Mouse (Mus musculus) ovary, adult 18-20 months (tissue): ENCODE results near the gene Sirpb1b.
"Not testable (repeated sequence)": the region's sequence is repeated elsewhere in the genome, so short reads cannot be mapped to it uniquely, and the experiment has no call there.

Source experiments
- DNase-seq: peaks from one replicate; pipeline ENCODE4 v3.0.0; 2022; ENCODE audit warnings: low spot score, mixed read lengths

Gene Sirpb1b

DNA sequence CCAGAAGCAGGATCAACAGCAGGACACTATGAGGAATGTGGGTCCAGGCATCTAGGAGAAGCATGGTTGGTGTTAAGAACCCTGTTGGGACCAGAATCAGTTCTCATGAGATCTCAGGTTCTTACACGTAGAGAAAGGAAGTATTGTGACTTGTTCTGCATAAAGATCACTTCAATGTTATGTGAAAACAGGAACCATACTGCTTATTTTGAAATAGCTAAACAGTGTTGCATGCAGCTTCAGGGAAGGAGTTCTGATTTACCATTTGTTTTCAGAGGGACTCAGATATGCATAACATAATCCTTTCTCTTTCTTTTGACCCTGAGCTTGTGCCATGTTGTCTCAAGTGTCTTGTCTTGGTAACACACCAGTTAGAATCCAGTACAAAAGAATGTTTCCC, at the start of gene Sirpb1b:
Gene Sirpb1b (minus strand): TSS at position 179 of the 400 bp plus-strand sequence.
- DNase-seq = not testable (repeated sequence)

DNA sequence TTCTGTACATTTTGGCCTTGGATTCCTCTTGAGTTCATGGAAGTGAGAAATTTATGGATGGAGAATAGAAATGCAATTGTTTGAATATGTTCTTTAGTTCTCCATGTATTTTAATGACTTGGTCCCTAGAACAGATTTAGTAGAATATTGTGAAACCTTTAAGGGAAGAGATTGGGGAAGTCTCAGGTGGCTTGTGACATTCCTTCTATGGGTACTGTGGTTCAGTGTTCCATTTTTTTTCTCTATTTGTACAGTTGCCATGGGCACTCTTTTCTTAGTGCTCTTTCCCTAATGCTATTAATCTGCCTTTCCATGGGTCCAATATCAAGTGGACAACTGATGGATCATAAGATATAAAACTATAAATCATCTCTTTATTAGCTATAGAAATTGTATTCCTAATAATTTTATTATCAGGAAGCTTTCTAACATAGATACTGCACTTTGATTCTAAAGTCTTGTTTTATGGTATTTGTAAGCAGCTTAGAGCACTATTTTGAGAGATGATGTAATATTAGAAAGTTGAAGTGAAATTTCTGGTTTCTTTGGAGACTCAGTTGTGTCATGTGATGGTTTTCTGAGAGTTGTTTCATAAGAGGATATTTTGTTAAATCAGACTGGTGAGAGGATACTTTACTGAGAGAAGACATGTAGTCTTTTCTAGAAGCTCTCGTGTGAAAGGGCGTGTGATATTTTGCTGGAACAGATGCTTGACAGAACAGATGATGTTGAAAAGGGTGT, 15.7 kb upstream of the Sirpb1b start:
- DNase-seq = not testable (repeated sequence)

DNA sequence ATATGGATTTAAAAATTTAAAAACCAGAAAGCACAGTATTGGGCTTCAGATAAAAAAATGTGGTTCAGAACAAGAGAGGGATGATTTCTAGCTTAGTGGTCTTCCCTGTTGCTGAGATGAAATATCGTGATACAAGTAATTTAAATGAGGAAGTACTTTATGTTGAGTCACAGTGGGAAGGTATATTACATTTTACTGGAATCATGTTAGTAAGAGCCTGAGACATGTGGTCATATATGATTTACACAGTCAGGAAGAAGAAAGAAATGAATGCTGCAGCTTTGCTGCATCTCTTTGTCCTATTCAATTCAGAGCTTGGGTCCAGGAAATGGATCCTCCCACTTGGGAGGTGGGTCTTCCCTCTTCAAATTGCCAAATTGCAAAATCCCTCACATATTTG, 11.8 kb upstream of the Sirpb1b start:
- DNase-seq = not testable (repeated sequence)

DNA sequence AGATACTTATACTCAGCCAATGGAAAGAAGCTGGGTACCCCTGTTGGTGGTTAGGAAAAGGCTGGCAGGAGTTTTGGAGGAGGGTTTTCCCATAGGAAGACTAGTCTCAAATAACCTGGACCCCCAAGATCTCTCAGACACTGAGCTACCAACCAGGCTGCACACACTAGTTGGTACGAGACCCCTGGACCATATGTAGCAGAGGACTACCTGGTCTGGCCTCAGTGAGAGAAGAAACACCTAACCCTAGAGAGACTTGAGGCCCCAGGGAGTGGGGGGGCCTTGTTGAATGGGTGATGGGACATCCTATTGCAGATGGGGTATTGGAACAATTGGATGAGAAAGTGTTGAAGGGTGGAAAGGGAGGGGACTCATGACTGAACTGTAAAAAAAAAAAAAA, 8.6 kb upstream of the Sirpb1b start:
- DNase-seq = no peak

DNA sequence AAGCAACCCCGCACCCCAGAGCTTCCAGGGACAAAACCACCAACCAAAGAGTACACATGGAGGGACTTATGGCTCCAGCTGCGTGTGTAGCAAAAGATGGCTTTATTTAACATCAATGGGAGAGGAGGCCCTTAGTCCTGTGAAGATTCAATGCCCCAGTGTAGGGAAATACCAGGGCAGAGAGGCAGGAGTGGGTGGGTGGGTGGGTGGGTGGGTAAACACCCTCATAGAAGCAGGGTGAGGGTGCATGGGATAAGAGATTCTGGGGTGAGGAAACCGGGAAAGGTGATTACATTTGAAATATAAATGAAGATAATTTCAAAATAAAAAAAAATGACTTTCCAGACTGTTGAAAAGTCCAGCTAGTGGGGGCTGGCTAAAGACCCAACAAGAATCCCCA, 8.1 kb upstream of the Sirpb1b start:
- DNase-seq = not testable (repeated sequence)

DNA sequence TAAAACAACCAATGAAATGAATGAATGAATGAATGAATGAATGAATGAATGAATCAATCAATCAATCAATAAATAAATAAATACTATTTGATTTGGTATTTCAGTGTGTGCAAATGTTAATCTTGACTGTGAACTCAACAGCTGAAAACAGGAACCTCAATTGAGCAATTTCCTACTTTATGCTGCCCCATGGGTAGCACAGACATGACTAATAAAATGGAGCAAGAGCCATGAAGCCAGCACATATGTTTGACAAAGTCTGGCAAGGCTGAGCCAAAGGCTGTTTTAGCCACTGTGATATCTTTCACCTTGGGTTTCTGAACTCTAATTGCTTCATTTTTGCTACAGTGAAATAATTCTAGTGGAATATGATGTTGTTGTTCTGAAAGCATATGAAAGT, 1.6 kb upstream of the Sirpb1b start:
- DNase-seq = not testable (repeated sequence)

DNA sequence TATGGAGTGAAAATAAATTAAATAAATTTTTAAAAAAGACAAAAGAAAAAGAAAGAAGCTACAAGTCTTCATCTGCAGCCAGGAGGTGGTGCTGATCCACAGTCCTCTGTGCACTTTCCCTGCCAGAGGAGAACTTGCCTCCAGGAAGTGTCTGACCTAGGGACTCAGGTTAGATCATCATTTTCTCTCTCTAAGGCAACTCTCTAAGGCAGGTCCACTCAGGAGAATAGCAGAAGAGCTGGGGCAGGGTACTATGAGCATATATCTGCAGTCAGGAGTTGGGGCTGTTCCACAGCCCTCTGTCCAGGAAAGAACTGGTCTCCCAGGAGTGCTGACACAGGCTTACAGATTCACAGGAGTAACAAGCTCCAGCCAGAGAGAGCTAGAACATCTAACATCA, 46.3 kb downstream of the Sirpb1b start:
- DNase-seq = no peak

DNA sequence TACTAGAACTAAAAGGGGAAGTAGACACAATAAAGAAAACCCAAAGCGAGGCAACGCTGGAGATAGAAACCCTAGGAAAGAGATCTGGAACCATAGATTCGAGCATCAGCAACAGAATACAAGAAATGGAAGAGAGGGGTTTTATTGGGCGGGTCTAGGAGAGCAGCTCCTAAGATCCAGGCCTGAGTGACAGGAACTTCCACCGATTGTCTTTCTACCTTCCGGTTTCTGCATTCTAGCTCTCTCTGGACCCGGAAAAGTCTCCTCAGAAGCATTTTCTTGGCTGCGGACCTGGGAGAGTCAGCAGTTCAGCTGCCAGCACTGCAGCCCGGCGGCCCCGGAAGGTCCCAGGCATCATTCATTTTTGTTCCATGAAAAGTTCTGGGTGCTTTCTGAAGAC, 61.3 kb downstream of the Sirpb1b start:
- DNase-seq = not testable (repeated sequence)

DNA sequence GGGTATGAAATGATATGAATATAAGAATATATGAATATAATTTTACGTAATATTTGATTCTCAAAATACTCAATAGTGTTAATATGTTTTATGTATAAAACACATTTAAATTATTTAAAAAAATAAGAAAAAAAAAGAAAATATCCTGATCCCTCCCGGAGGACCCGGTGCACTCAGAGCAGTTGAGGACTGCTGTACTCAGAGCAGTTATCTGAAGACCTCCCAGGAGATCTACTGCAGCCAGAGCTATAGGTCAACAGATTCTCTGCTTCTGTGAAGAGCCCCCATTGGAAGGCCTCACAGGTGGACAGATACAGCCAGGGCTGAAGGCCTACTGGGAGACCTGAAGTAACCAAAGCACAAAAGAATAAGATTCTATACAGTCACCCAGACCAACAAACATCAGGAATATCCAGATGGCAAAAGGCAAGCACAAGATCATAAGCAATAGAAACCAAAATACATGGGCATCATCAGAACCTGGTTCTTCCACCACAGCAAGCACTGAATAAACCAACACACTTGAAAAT, 67.0 kb downstream of the Sirpb1b start:
- DNase-seq = not testable (repeated sequence)

DNA sequence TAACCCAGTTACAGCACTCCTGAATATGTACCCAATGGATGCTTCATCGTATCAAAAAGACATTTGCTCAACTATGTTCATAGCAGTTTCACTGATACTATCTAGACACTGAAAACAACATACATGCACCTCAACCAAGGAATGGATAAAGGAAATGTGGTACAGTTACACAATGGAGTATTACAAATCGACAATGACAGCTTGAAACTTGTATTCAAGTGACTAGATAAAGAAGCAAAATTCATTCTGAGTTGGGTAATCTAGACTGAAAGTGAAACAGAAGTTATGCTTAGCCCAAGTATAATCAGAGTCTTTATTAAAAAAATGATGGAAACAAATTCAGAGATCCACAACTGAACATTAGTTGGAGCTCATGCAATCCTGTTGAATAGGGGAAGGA, 100.0 kb downstream of the Sirpb1b start:
- DNase-seq = not testable (repeated sequence)

DNA sequence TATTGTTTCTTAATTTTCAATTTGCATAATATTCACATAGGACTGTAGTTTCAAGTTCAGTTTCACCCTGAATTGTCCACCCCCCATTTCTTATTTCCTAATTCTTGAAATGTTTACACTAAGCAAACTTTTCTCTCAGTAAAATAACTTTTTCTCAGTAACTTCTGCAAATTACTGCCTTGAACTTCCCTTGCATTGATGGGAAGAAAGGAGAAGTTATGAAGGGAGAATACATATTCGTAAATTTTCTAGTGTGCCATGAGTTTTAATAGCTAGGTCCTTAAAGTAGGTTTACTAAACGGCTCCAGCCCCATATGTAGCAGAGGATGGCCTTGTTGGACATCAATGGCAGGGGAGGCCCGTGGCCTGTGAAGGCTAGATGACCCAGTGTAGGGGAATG, 104.7 kb downstream of the Sirpb1b start:
- DNase-seq = not testable (repeated sequence)
